Mouse (Mus musculus): ENCODE results near the gene Slc17a8.

- TF ChIP-seq CTCF (IDR thresholded peaks at IDR 0.05; ENCODE audit: insufficient read depth, low read length) (no peak), POLR2A (IDR thresholded peaks at IDR 0.05; ENCODE audit: borderline replicate concordance, extremely low read depth, low read depth, low read length) (no peak)
Measured at GRCm38 (mm10) chr10:89562113-89562512, 58.9 kb downstream of the Slc17a8 start.

Measured in lung, adult 2 months (tissue).